Mouse (Mus musculus): ENCODE results near the gene Nr1h2. TPM values are rescaled to one million over a fixed set of nuclear protein-coding genes. Genes with fewer than 3 reads are reported as not detected.

The Nr1h2 gene
- polyA plus RNA-seq (2011; ENCODE audit: insufficient read depth, insufficient read length, low read depth, missing spikeins) = 67.6 and 95.7 TPM in 2 replicates

- Histone ChIP-seq H3K27me3 (ENCODE audit: control insufficient read depth, insufficient read depth, low read length, poor library complexity, severe bottlenecking) (no peaks in the 10 kb centered on the region), H3K4me3 (ENCODE audit: low read depth, low read length) (peak within 1 kb of the TSS; percentile 79), H3K36me3 (ENCODE audit: control insufficient read depth, insufficient read depth, low read length, poor library complexity, severe bottlenecking) (peaks cover 12% of the 10 kb centered on the region), H3K9ac (ENCODE audit: low read depth, poor library complexity, severe bottlenecking) (peak within 1 kb of the TSS; percentile 60), H3K4me1 (ENCODE audit: control insufficient read depth, insufficient read depth, low read length) (peaks cover 5% of the 10 kb centered on the region), H3K9me3 (replicated peaks; ENCODE audit: control insufficient read depth, insufficient read depth, low read length, poor library complexity, severe bottlenecking) (no peaks in the 10 kb centered on the region), H3K27ac (ENCODE audit: insufficient read depth, low read length) (peak within 1 kb of the TSS; percentile 87)
- no peak for TF ChIP-seq POLR2A (IDR thresholded peaks at IDR 0.05; ENCODE audit: insufficient read depth, low read length)
- TF ChIP-seq CTCF (IDR thresholded peaks at IDR 0.05; ENCODE audit: low read depth, low read length) = no peak
- TF ChIP-seq EP300 (IDR thresholded peaks at IDR 0.05; ENCODE audit: insufficient read depth, low read depth, low read length) = no peak
These were observed at the start of gene Nr1h2 for GRCm38 (mm10) chr7:44553826-44554225. TSS of gene Nr1h2 (minus strand) at chr7:44553951.

- Histone ChIP-seq H3K27ac (ENCODE audit: insufficient read depth, low read length) (peak overlapping the region; percentile 87), H3K27me3 (ENCODE audit: control insufficient read depth, insufficient read depth, low read length, poor library complexity, severe bottlenecking) (no peaks in the 10 kb centered on the region)
These were observed 49.6 kb upstream of the Nr1h2 start for GRCm38 (mm10) chr7:44603186-44603855.

GRCm38 (mm10) chr7:44602443-44602842 lies 48.7 kb upstream of the Nr1h2 start:
- TF ChIP-seq EP300 (IDR thresholded peaks at IDR 0.05; ENCODE audit: insufficient read depth, low read depth, low read length) = no peak
- TF ChIP-seq POLR2A (IDR thresholded peaks at IDR 0.05; ENCODE audit: insufficient read depth, low read length) = no peak
- TF ChIP-seq CTCF (IDR thresholded peaks at IDR 0.05; ENCODE audit: low read depth, low read length) = no peak
- Histone ChIP-seq H3K27ac (ENCODE audit: insufficient read depth, low read length) (peak overlapping the region; percentile 64), H3K9me3 (replicated peaks; ENCODE audit: control insufficient read depth, insufficient read depth, low read length, poor library complexity, severe bottlenecking) (no peaks in the 10 kb centered on the region), H3K27me3 (ENCODE audit: control insufficient read depth, insufficient read depth, low read length, poor library complexity, severe bottlenecking) (no peaks in the 10 kb centered on the region), H3K36me3 (ENCODE audit: control insufficient read depth, insufficient read depth, low read length, poor library complexity, severe bottlenecking) (0 out of 2 replicates have a peak, but pooled peaks cover 2% of the 10 kb centered on the region), H3K9ac (ENCODE audit: low read depth, poor library complexity, severe bottlenecking) (peak overlapping the region; percentile 38), H3K4me3 (ENCODE audit: low read depth, low read length) (peak overlapping the region; percentile 39), H3K4me1 (ENCODE audit: control insufficient read depth, insufficient read depth, low read length) (peaks cover 11% of the 10 kb centered on the region)

More at GRCm38 (mm10) chr7:44603186-44603855, 49.6 kb upstream of the Nr1h2 start:
- no peaks in the 10 kb centered on the region for H3K9me3 ChIP-seq (replicated peaks; ENCODE audit: control insufficient read depth, insufficient read depth, low read length, poor library complexity, severe bottlenecking)
- H3K4me3 ChIP-seq (ENCODE audit: low read depth, low read length) = peak overlapping the region; percentile 68
- H3K36me3 ChIP-seq (ENCODE audit: control insufficient read depth, insufficient read depth, low read length, poor library complexity, severe bottlenecking) = 0 out of 2 replicates have a peak, but pooled peaks cover 2% of the 10 kb centered on the region
- TF ChIP-seq POLR2A (IDR thresholded peaks at IDR 0.05; ENCODE audit: insufficient read depth, low read length) (no peak), EP300 (IDR thresholded peaks at IDR 0.05; ENCODE audit: insufficient read depth, low read depth, low read length) (peak; percentile 75), CTCF (IDR thresholded peaks at IDR 0.05; ENCODE audit: low read depth, low read length) (no peak)
- H3K4me1 ChIP-seq (ENCODE audit: control insufficient read depth, insufficient read depth, low read length) = peaks cover 11% of the 10 kb centered on the region
- H3K9ac ChIP-seq (ENCODE audit: low read depth, poor library complexity, severe bottlenecking) = peak overlapping the region; percentile 38

DNA sequence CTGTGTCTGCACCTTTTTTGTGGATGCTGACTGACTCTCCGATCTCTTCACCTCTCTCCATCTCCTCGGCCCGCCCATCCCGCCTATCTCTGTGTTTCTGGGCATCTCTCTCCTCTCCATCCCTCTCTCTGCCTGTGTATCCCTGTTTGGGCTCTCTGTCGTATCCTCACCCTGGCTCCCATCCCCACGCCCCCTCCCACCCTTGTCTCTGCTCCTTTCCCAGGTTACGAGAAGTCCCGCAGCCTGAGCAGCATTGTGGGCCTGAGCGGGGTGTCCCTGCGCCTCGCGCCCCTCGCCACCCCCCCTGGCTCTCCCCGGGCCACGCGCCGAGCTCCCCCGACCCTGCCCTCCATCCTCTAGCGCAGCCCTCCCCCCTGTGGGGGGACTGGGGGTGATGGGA lies 47.9 kb upstream of the Nr1h2 start:
- TF ChIP-seq POLR2A (IDR thresholded peaks at IDR 0.05; ENCODE audit: insufficient read depth, low read length) = no peak
- TF ChIP-seq CTCF (IDR thresholded peaks at IDR 0.05; ENCODE audit: low read depth, low read length) = no peak
- H3K36me3 ChIP-seq (ENCODE audit: control insufficient read depth, insufficient read depth, low read length, poor library complexity, severe bottlenecking) = 0 out of 2 replicates have a peak, but pooled peaks cover 2% of the 10 kb centered on the region
- peaks cover 8% of the 10 kb centered on the region for H3K4me1 ChIP-seq (ENCODE audit: control insufficient read depth, insufficient read depth, low read length)
- H3K27me3 ChIP-seq (ENCODE audit: control insufficient read depth, insufficient read depth, low read length, poor library complexity, severe bottlenecking) = no peaks in the 10 kb centered on the region
- H3K9ac ChIP-seq (ENCODE audit: low read depth, poor library complexity, severe bottlenecking) = peak overlapping the region; percentile 38
- H3K27ac ChIP-seq (ENCODE audit: insufficient read depth, low read length) = no peak overlapping the region
- peak overlapping the region; percentile 3; the same call in 1 of the 2 replicates for H3K4me3 ChIP-seq (ENCODE audit: low read depth, low read length)
- H3K9me3 ChIP-seq (replicated peaks; ENCODE audit: control insufficient read depth, insufficient read depth, low read length, poor library complexity, severe bottlenecking) = no peaks in the 10 kb centered on the region

- Histone ChIP-seq H3K27me3 (ENCODE audit: control insufficient read depth, insufficient read depth, low read length, poor library complexity, severe bottlenecking) (no peaks in the 10 kb centered on the region), H3K36me3 (ENCODE audit: control insufficient read depth, insufficient read depth, low read length, poor library complexity, severe bottlenecking) (0 out of 2 replicates have a peak, but pooled peaks cover 5% of the 10 kb centered on the region), H3K4me3 (ENCODE audit: low read depth, low read length) (no peak overlapping the region), H3K4me1 (ENCODE audit: control insufficient read depth, insufficient read depth, low read length) (peaks cover 6% of the 10 kb centered on the region), H3K27ac (ENCODE audit: insufficient read depth, low read length) (no peak overlapping the region), H3K9ac (ENCODE audit: low read depth, poor library complexity, severe bottlenecking) (no peak overlapping the region; the same call in 1 of the 2 replicates), H3K9me3 (replicated peaks; ENCODE audit: control insufficient read depth, insufficient read depth, low read length, poor library complexity, severe bottlenecking) (no peaks in the 10 kb centered on the region)
- no peak for TF ChIP-seq EP300 (IDR thresholded peaks at IDR 0.05; ENCODE audit: insufficient read depth, low read depth, low read length)
- TF ChIP-seq POLR2A (IDR thresholded peaks at IDR 0.05; ENCODE audit: insufficient read depth, low read length) = no peak
- TF ChIP-seq CTCF (IDR thresholded peaks at IDR 0.05; ENCODE audit: low read depth, low read length) = no peak
These were observed 47.0 kb upstream of the Nr1h2 start for GRCm38 (mm10) chr7:44600691-44601262.

DNA sequence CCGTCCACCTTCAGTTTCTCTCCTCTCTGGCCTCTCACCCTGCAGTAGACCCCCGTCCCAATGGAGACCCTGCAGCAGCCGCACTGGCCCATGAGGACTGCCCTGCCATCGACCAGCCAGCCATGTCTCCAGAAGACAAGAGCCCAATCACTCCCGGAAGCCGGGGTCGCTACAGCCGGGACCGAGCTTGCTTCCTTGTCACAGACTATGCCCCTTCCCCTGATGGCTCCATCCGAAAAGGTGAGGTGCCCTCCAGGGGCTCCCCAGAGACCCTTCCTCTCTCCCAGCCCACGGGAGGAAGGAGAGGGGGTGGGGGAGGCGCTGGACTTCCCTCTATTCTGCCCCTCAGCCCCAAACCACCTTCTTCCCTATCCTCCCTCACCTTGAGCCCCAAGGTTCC lies 44.6 kb upstream of the Nr1h2 start:
- no peaks in the 10 kb centered on the region for H3K9me3 ChIP-seq (replicated peaks; ENCODE audit: control insufficient read depth, insufficient read depth, low read length, poor library complexity, severe bottlenecking)
- H3K36me3 ChIP-seq (ENCODE audit: control insufficient read depth, insufficient read depth, low read length, poor library complexity, severe bottlenecking) = peaks cover 8% of the 10 kb centered on the region
- no peak overlapping the region for H3K4me3 ChIP-seq (ENCODE audit: low read depth, low read length)
- H3K27me3 ChIP-seq (ENCODE audit: control insufficient read depth, insufficient read depth, low read length, poor library complexity, severe bottlenecking) = no peaks in the 10 kb centered on the region
- TF ChIP-seq CTCF (IDR thresholded peaks at IDR 0.05; ENCODE audit: low read depth, low read length) = no peak
- TF ChIP-seq EP300 (IDR thresholded peaks at IDR 0.05; ENCODE audit: insufficient read depth, low read depth, low read length) = no peak
- TF ChIP-seq POLR2A (IDR thresholded peaks at IDR 0.05; ENCODE audit: insufficient read depth, low read length) = no peak
- H3K27ac ChIP-seq (ENCODE audit: insufficient read depth, low read length) = no peak overlapping the region
- no peak overlapping the region for H3K9ac ChIP-seq (ENCODE audit: low read depth, poor library complexity, severe bottlenecking)
- H3K4me1 ChIP-seq (ENCODE audit: control insufficient read depth, insufficient read depth, low read length) = peaks cover 5% of the 10 kb centered on the region

Data from ES-Bruce4 (cell line).